Mouse (Mus musculus) midbrain, embryonic 10.5 days (tissue): ENCODE data around the gene Nfe2. TPM values are rescaled to one million over a fixed set of nuclear protein-coding genes. Genes with fewer than 3 reads are reported as not detected.
A peak's percentile ranks its signal among the peaks of the same experiment; 100 is the strongest.

ENCODE experiments used
- DNase-seq: peaks from one replicate; pipeline ENCODE4 v3.0.0-alpha.2; 2017; ENCODE audit warnings: low spot score
- H3K27ac ChIP-seq: fragments of 300-500 bp; sonication (generic); replicated peaks from 2 replicates; pipeline ENCODE4 v1.5.1; 2016; ENCODE audit warnings: mild to moderate bottlenecking
- H3K27me3 ChIP-seq: fragments of 300-500 bp; sonication (generic); 2 replicates; pipeline ENCODE4 v1.6.1; 2016; ENCODE audit warnings: low read depth, mild to moderate bottlenecking; ENCODE audit not compliant: poor library complexity, severe bottlenecking
- H3K36me3 ChIP-seq: fragments of 300-500 bp; sonication (generic); 2 replicates; pipeline ENCODE4 v1.6.1; 2016; ENCODE audit warnings: mild to moderate bottlenecking, moderate library complexity
- H3K4me1 ChIP-seq: fragments of 300-500 bp; sonication (generic); 2 replicates; pipeline ENCODE4 v1.6.1; 2016
- H3K4me3 ChIP-seq: fragments of 300-500 bp; sonication (generic); 2 replicates; pipeline ENCODE4 v1.5.1; 2016; ENCODE audit warnings: mild to moderate bottlenecking, moderate library complexity
- H3K9me3 ChIP-seq: fragments of 300-500 bp; sonication (generic); replicated peaks from 2 replicates; pipeline ENCODE4 v1.6.1; 2016; ENCODE audit warnings: mild to moderate bottlenecking
- WGBS: fragments of 180-500 bp; shearing (Covaris S2); methylation state at CpG from one replicate; pipeline ENCODE4 v1.1.7; 2016; 5-methylcytosine and 5-hydroxymethylcytosine counted together
- microRNA counts: library from miRNA; unstranded; fragments of <30 nt; microRNA quantifications from one replicate; lab custom pipeline; 2017
- microRNA-seq: library from miRNA; unstranded; fragments of <30 nt; microRNA quantifications from one replicate; pipeline ENCODE4, GENCODE M21; 2017
- polyA plus RNA-seq: library from polyadenylated mRNA; unstranded; fragments of >200 nt; fragmentation: Nextera tagmentation; extraction: Ambion mirVana; gene quantifications from 2 replicates; pipeline ENCODE4 v1.2.1, GENCODE M21; 2016

Gene Nfe2
- polyA plus RNA-seq, 1 experiment from 2014 or later, result 6.4 TPM

GRCm38 (mm10) chr15:103216052-103216451, 42.2 kb downstream of the Nfe2 start:
- Histone ChIP-seq H3K27ac (peak overlapping the region; percentile 92), H3K27me3 (no peaks in the 10 kb centered on the region), H3K9me3 (no peaks in the 10 kb centered on the region), H3K36me3 (peaks cover 40% of the 10 kb centered on the region), H3K4me3 (peak overlapping the region; percentile 51), H3K4me1 (peaks cover 56% of the 10 kb centered on the region)
- WGBS, result 17% methylated on average over 2 of the region's 2 CpGs
- DNase-seq, result no peak

- H3K27me3 ChIP-seq, result no peaks in the 10 kb centered on the region
- under 1% methylated on average over 15 of the region's 15 CpGs for WGBS
- H3K36me3 ChIP-seq, result peaks cover 40% of the 10 kb centered on the region
- no peaks in the 10 kb centered on the region for H3K9me3 ChIP-seq
- peaks cover 51% of the 10 kb centered on the region for H3K4me1 ChIP-seq
- H3K4me3 ChIP-seq, result peak overlapping the region; percentile 51
- DNase-seq, result peak; percentile 94
- peak overlapping the region; percentile 92 for H3K27ac ChIP-seq
These were observed 43.0 kb downstream of the Nfe2 start for GRCm38 (mm10) chr15:103214971-103215907.

- H3K4me3 ChIP-seq, result peak overlapping the region; percentile 51
- WGBS, result 11% methylated on average over 2 of the region's 2 CpGs
- DNase-seq, result no peak
These were observed 44.1 kb downstream of the Nfe2 start for GRCm38 (mm10) chr15:103214149-103214548.

GRCm38 (mm10) chr15:103205156-103205555, 53.0 kb downstream of the Nfe2 start:
- no peak overlapping the region for H3K27ac ChIP-seq
- 82% methylated on average over 2 of the region's 2 CpGs for WGBS
- no peaks in the 10 kb centered on the region for H3K4me1 ChIP-seq
- no peak for DNase-seq
- H3K9me3 ChIP-seq, result no peaks in the 10 kb centered on the region
- H3K36me3 ChIP-seq, result peaks cover 99% of the 10 kb centered on the region
- H3K27me3 ChIP-seq, result no peaks in the 10 kb centered on the region
- no peak overlapping the region for H3K4me3 ChIP-seq

More at GRCm38 (mm10) chr15:103214149-103214548, 44.1 kb downstream of the Nfe2 start:
- H3K9me3 ChIP-seq, result no peaks in the 10 kb centered on the region
- H3K36me3 ChIP-seq, result peaks cover 44% of the 10 kb centered on the region
- H3K4me1 ChIP-seq, result peaks cover 51% of the 10 kb centered on the region
- peak overlapping the region; percentile 92 for H3K27ac ChIP-seq
- no peaks in the 10 kb centered on the region for H3K27me3 ChIP-seq

GRCm38 (mm10) chr15:103202088-103202793, 56.0 kb downstream of the Nfe2 start:
- 81% methylated on average over 6 of the region's 6 CpGs for WGBS
- no peak for DNase-seq
- no peak overlapping the region for H3K27ac ChIP-seq
- H3K4me3 ChIP-seq, result no peak overlapping the region
- no peaks in the 10 kb centered on the region for H3K27me3 ChIP-seq
- peaks cover 99% of the 10 kb centered on the region for H3K36me3 ChIP-seq
- H3K9me3 ChIP-seq, result no peaks in the 10 kb centered on the region
- H3K4me1 ChIP-seq, result no peaks in the 10 kb centered on the region

MicroRNAs within 50 kb of the gene (microRNA counts, 519-probe panel; counts per million panel counts)
- microRNA mmu-miR-148b (lab: Ali Mortazavi, UCI), result 6,847 counts per million, percentile 65 among the panel's probes with 10 or more counts

Small RNAs within 50 kb of the gene (microRNA-seq; reads per million reads assigned to microRNA genes)
- gene Mir148b, result 276 reads per million, percentile 62 among the genes with 10 or more reads in this experiment

Other genes starting within 250 kb of the Nfe2 start
- not detected in 2 replicates for gene Hoxc4, start 239.5 kb downstream of the Nfe2 start, polyA plus RNA-seq
- gene Smug1, start 91.3 kb downstream of the Nfe2 start, polyA plus RNA-seq, result 24.6 and 26.4 TPM in 2 replicates
- gene Cbx5, start 18.6 kb downstream of the Nfe2 start, polyA plus RNA-seq, result 194 and 206 TPM in 2 replicates
- 1,542 and 1,692 TPM in 2 replicates for gene Hnrnpa1, start 18.0 kb downstream of the Nfe2 start, polyA plus RNA-seq
- 288 and 291 TPM in 2 replicates for gene Copz1, start 14.3 kb upstream of the Nfe2 start, polyA plus RNA-seq
- gene Gpr84, start 52.2 kb upstream of the Nfe2 start, polyA plus RNA-seq, result 0.32 and 0.47 TPM in 2 replicates
- gene Zfp385a, start 81.7 kb upstream of the Nfe2 start, polyA plus RNA-seq, result 24.3 and 25.5 TPM in 2 replicates
- gene Itga5, start 108.4 kb upstream of the Nfe2 start, polyA plus RNA-seq, result 26.1 and 26.4 TPM in 2 replicates
- gene Gtsf1, start 172.1 kb upstream of the Nfe2 start, polyA plus RNA-seq, result not detected in 2 replicates
- gene Gtsf2, start 190.1 kb upstream of the Nfe2 start, polyA plus RNA-seq, result 0.17 TPM in 1 of 2 replicates, not detected in the other
- 1.8 and 2.1 TPM in 2 replicates for gene Nckap1l, start 195.4 kb upstream of the Nfe2 start, polyA plus RNA-seq
- gene Pde1b, start 244.6 kb upstream of the Nfe2 start, polyA plus RNA-seq, result 26.4 and 33.1 TPM in 2 replicates